Mouse (Mus musculus): ENCODE results near the gene S100a4. TPM values are rescaled to one million over a fixed set of nuclear protein-coding genes. Genes with fewer than 3 reads are reported as not detected.
A peak's percentile ranks its signal among the peaks of the same experiment; 100 is the strongest.

S100a4 gene
- 1 to 10 TPM; 3.6 to 7.5 TPM for total RNA-seq (2021)

- intact Hi-C loops (cut with DNase I) = no loop called here
- DNase-seq (ENCODE audit: low spot score in 2 of 2) = no peak
Observed at GRCm38 (mm10) chr3:90603623-90604022, at the start of gene S100a4. Gene S100a4, plus strand, starts transcription at chr3:90603771.

GRCm38 (mm10) chr3:90555954-90556353 lies 47.6 kb upstream of the S100a4 start:
- DNase-seq (ENCODE audit: low spot score in 2 of 2) = peak; percentile 26 to 72

GRCm38 (mm10) chr3:90560008-90560628 lies 43.5 kb upstream of the S100a4 start, which contains the start of gene S100a3:
Gene S100a3, plus strand, starts transcription at chr3:90560578.
- intact Hi-C loops (cut with DNase I) = no loop called here
- no peak for DNase-seq (ENCODE audit: low spot score in 2 of 2)

More at GRCm38 (mm10) chr3:90555954-90556353, 47.6 kb upstream of the S100a4 start:
- intact Hi-C loops (cut with DNase I) = no loop called here

GRCm38 (mm10) chr3:90574691-90575090 lies 28.9 kb upstream of the S100a4 start:
- DNase-seq (ENCODE audit: low spot score in 2 of 2) = no peak
- intact Hi-C loops (cut with DNase I) = no loop called here

GRCm38 (mm10) chr3:90575320-90575719 lies 28.3 kb upstream of the S100a4 start:
- intact Hi-C loops (cut with DNase I) = no loop called here

GRCm38 (mm10) chr3:90576351-90577001 lies 27.1 kb upstream of the S100a4 start:
- intact Hi-C loops (cut with DNase I) = no loop called here
- no peak for DNase-seq (ENCODE audit: low spot score in 2 of 2)

More at GRCm38 (mm10) chr3:90575320-90575719, 28.3 kb upstream of the S100a4 start:
- no peak for DNase-seq (ENCODE audit: low spot score in 2 of 2)

GRCm38 (mm10) chr3:90579433-90579832 lies 24.1 kb upstream of the S100a4 start:
- intact Hi-C loops (cut with DNase I) = no loop called here

GRCm38 (mm10) chr3:90581141-90581540 lies 22.4 kb upstream of the S100a4 start:
- intact Hi-C loops (cut with DNase I) = loop anchor here (5.0 kb wide), 1 partner anchor 54 kb away; the partner anchor contains the start of gene S100a14
- no peak for DNase-seq (ENCODE audit: low spot score in 2 of 2)

More at GRCm38 (mm10) chr3:90579433-90579832, 24.1 kb upstream of the S100a4 start:
- DNase-seq (ENCODE audit: low spot score in 2 of 2) = no peak

GRCm38 (mm10) chr3:90582156-90582555 lies 21.4 kb upstream of the S100a4 start:
- intact Hi-C loops (cut with DNase I) = loop anchor here (5.0 kb wide), 1 partner anchor 55 kb away; the partner anchor contains the start of gene S100a14
- DNase-seq (ENCODE audit: low spot score in 2 of 2) = no peak

- DNase-seq (ENCODE audit: low spot score in 2 of 2) = no peak
- intact Hi-C loops (cut with DNase I) = loop anchor here (5.0 kb wide), 1 partner anchor 55 kb away; the partner anchor contains the start of gene S100a14
Observed at GRCm38 (mm10) chr3:90582556-90582955, 21.0 kb upstream of the S100a4 start.

GRCm38 (mm10) chr3:90583893-90584292 lies 19.7 kb upstream of the S100a4 start:
- no peak for DNase-seq (ENCODE audit: low spot score in 2 of 2)
- intact Hi-C loops (cut with DNase I) = loop anchor here (5.0 kb wide), 1 partner anchor 57 kb away; the partner anchor contains the start of gene S100a14

- peak; percentile 72 to 92 for DNase-seq (ENCODE audit: low spot score in 2 of 2)
- intact Hi-C loops (cut with DNase I) = loop anchor here (1.0 to 5.0 kb wide), 4 partner anchors 30 to 122 kb away; partner anchors contain the start of genes S100a1 and S100a13
Observed at GRCm38 (mm10) chr3:90585595-90585994, 18.0 kb upstream of the S100a4 start.

GRCm38 (mm10) chr3:90586016-90586643 lies 17.4 kb upstream of the S100a4 start:
- intact Hi-C loops (cut with DNase I) = loop anchor here (5.0 kb wide), 2 partner anchors 74 to 121 kb away; partner anchors contain the start of genes S100a1 and S100a13
- no peak for DNase-seq (ENCODE audit: low spot score in 2 of 2)

- intact Hi-C loops (cut with DNase I) = loop anchor here (5.0 kb wide), 2 partner anchors 75 to 120 kb away; partner anchors contain the start of genes S100a1 and S100a13
- no peak for DNase-seq (ENCODE audit: low spot score in 2 of 2)
Observed at GRCm38 (mm10) chr3:90586906-90587305, 16.7 kb upstream of the S100a4 start.

GRCm38 (mm10) chr3:90587361-90588101 lies 16.0 kb upstream of the S100a4 start:
- peak; percentile 53 to 91 for DNase-seq (ENCODE audit: low spot score in 2 of 2)
- intact Hi-C loops (cut with DNase I) = loop anchor here (5.0 kb wide), 2 partner anchors 75 to 120 kb away; partner anchors contain the start of genes S100a1 and S100a13

- intact Hi-C loops (cut with DNase I) = loop anchor here (5.0 kb wide), 2 partner anchors 77 to 118 kb away; partner anchors contain the start of genes S100a1 and S100a13
Observed at GRCm38 (mm10) chr3:90589390-90589789, 14.2 kb upstream of the S100a4 start.

GRCm38 (mm10) chr3:90589947-90590346 lies 13.6 kb upstream of the S100a4 start, which contains the start of gene S100a2:
Gene S100a2, plus strand, starts transcription at chr3:90590247.
- intact Hi-C loops (cut with DNase I) = loop anchor here (5.0 kb wide), 2 partner anchors 78 to 117 kb away; partner anchors contain the start of genes S100a1 and S100a13
- DNase-seq (ENCODE audit: low spot score in 2 of 2) = no peak

More at GRCm38 (mm10) chr3:90589390-90589789, 14.2 kb upstream of the S100a4 start:
- no peak for DNase-seq (ENCODE audit: low spot score in 2 of 2)

- no peak for DNase-seq (ENCODE audit: low spot score in 2 of 2)
- intact Hi-C loops (cut with DNase I) = no loop called here
Observed at GRCm38 (mm10) chr3:90594466-90594865, 9.1 kb upstream of the S100a4 start.

GRCm38 (mm10) chr3:90595556-90595955 lies 8.0 kb upstream of the S100a4 start:
- intact Hi-C loops (cut with DNase I) = no loop called here
- no peak for DNase-seq (ENCODE audit: low spot score in 2 of 2)
